In genomic region chr16:30235577-30235976, GRCm38 (mm10) we compare ENCODE assay signal across 11 mouse cellular contexts. TPM values are rescaled to one million over a fixed set of nuclear protein-coding genes. Genes with fewer than 3 reads are reported as not detected.
A peak's percentile ranks its signal among the peaks of the same experiment; 100 is the strongest.
DNase-seq lines count a peak whose midpoint lies in the region; ATAC-seq and TF ChIP-seq lines count a peak whose summit lies in the region.
"Had no signal": no experiment of that assay in that cellular context is flagged by ENCODE, and none has a peak within 500 bp of the region (broad histone marks: within the 10 kb centered on the region; RNA-seq: fewer than 3 reads in every experiment).

No protein-coding gene starts in this region.

- ATAC-seq in forebrain, embryonic 14.5 days = peak; percentile 5; the same call in 1 of the 2 replicates
- ATAC-seq in forebrain, embryonic 16.5 days = no peak
- ATAC-seq in limb, embryonic 13.5 days (ENCODE audit: low FRiP score, low read depth) = no peak
- no peak for ATAC-seq in erythroblast, adult 5-6 weeks (replicated peaks; ENCODE audit: low FRiP score, poor library complexity, severe bottlenecking)

- DNase-seq in forebrain, embryonic 14.5 days (ENCODE audit: low spot score) = no peak
- peak; percentile 23 for DNase-seq in left cerebral cortex, postnatal 4 days
- no peak for DNase-seq in left cerebral cortex, adult 2 months (ENCODE audit: extremely low spot score in 1 of 2, low spot score in 2 of 2)
- peak; percentile 60 for DNase-seq in NIH3T3 (ENCODE audit: low read depth)
- DNase-seq in adrenal gland, adult 18-20 months (ENCODE audit: low spot score in 2 of 2) = no peak

- H3K27me3 ChIP-seq in forebrain, embryonic 14.5 days (replicated peaks; ENCODE audit: control insufficient read depth, insufficient read depth, low read length) = peaks cover 8% of the 10 kb centered on the region; the same call in 1 of the 2 replicates
- peaks cover 5% of the 10 kb centered on the region; the same call in 1 of the 2 replicates for H3K27me3 ChIP-seq in forebrain, embryonic 16.5 days (replicated peaks; ENCODE audit: control insufficient read depth, insufficient read depth, low read length)
- peaks cover 35% of the 10 kb centered on the region for H3K27me3 ChIP-seq in limb, embryonic 13.5 days

- H3K9me3 ChIP-seq in forebrain, embryonic 14.5 days (replicated peaks; ENCODE audit: control insufficient read depth, low read length) = no peaks in the 10 kb centered on the region
- no peaks in the 10 kb centered on the region for H3K9me3 ChIP-seq in forebrain, embryonic 16.5 days (ENCODE audit: control insufficient read depth, low read length)
- H3K9me3 ChIP-seq in limb, embryonic 13.5 days = no peaks in the 10 kb centered on the region

- intact Hi-C loops in left cerebral cortex, postnatal 4 days (cut with DNase I) = loop anchor here (10.0 kb wide), 1 partner anchor 601 kb away; no protein-coding TSS in a partner anchor
- intact Hi-C loops in left cerebral cortex, adult 2 months (cut with DNase I) = loop anchor here (5.0 kb wide), 2 partner anchors 423 to 608 kb away; no protein-coding TSS in a partner anchor

- H3K27ac ChIP-seq in forebrain, embryonic 14.5 days (ENCODE audit: low read depth, low read length) = no peak overlapping the region
- no peak overlapping the region for H3K27ac ChIP-seq in forebrain, embryonic 16.5 days (ENCODE audit: low read length)
- H3K27ac ChIP-seq in left cerebral cortex, adult 2 months = no peak overlapping the region
- peak overlapping the region; percentile 81; the same call in 1 of the 2 replicates for H3K27ac ChIP-seq in limb, embryonic 13.5 days

- H3K4me3 ChIP-seq in forebrain, embryonic 14.5 days (ENCODE audit: low read depth, low read length) = no peak overlapping the region
- H3K4me3 ChIP-seq in forebrain, embryonic 16.5 days (replicated peaks; ENCODE audit: low read length) = no peak overlapping the region
- H3K4me3 ChIP-seq in left cerebral cortex, adult 2 months = no peak overlapping the region
- H3K4me3 ChIP-seq in limb, embryonic 13.5 days = no peak overlapping the region

- H3K4me2 ChIP-seq in forebrain, embryonic 14.5 days (ENCODE audit: low read length) = no peak overlapping the region
- H3K4me2 ChIP-seq in forebrain, embryonic 16.5 days (ENCODE audit: low read length) = no peak overlapping the region
- H3K4me2 ChIP-seq in limb, embryonic 13.5 days (replicated peaks) = peak overlapping the region; percentile 66

- peaks cover 5% of the 10 kb centered on the region for H3K4me1 ChIP-seq in forebrain, embryonic 14.5 days (ENCODE audit: control insufficient read depth, insufficient read depth, low read length)
- H3K4me1 ChIP-seq in forebrain, embryonic 16.5 days (replicated peaks; ENCODE audit: control insufficient read depth, insufficient read depth, low read length) = peaks cover 23% of the 10 kb centered on the region
- peaks cover 59% of the 10 kb centered on the region for H3K4me1 ChIP-seq in limb, embryonic 13.5 days

- 49% methylated on average over 2 of the region's 2 CpGs for WGBS in forebrain, embryonic 14.5 days
- WGBS in forebrain, embryonic 16.5 days = 47% methylated on average over 2 of the region's 2 CpGs
- 21% methylated on average over 2 of the region's 2 CpGs for WGBS in limb, embryonic 13.5 days

- no peaks in the 10 kb centered on the region for H3K36me3 ChIP-seq in forebrain, embryonic 14.5 days (ENCODE audit: control insufficient read depth, insufficient read depth, low read length)
- no peaks in the 10 kb centered on the region for H3K36me3 ChIP-seq in forebrain, embryonic 16.5 days (ENCODE audit: control insufficient read depth, insufficient read depth)
- H3K36me3 ChIP-seq in limb, embryonic 13.5 days = no peaks in the 10 kb centered on the region

- no peak overlapping the region for H3K9ac ChIP-seq in forebrain, embryonic 14.5 days (ENCODE audit: low read length)
- no peak overlapping the region for H3K9ac ChIP-seq in forebrain, embryonic 16.5 days (replicated peaks; ENCODE audit: low read depth, low read length)
- H3K9ac ChIP-seq in limb, embryonic 13.5 days = peak overlapping the region; percentile 19; the same call in 1 of the 2 replicates

- no peak for TF ChIP-seq CTCF in left cerebral cortex, adult 2 months (IDR thresholded peaks at IDR 0.05)

RNA-seq across cellular contexts. Expression of gene Cpn2, which starts 31.7 kb away (rescaled TPM):
- not detected in 2 replicates for polyA plus RNA-seq in forebrain, embryonic 14.5 days (2014; fragmentation: Nextera tagmentation; extraction: Ambion mirVana)
- polyA plus RNA-seq in forebrain, embryonic 16.5 days (2015; fragmentation: Nextera tagmentation; extraction: Ambion mirVana) = not detected in 2 replicates
- total RNA-seq in left cerebral cortex, postnatal 4 days (2021) = not detected
- total RNA-seq in left cerebral cortex, adult 2 months (2021) = not detected
- polyA plus RNA-seq in limb, embryonic 13.5 days (2015; fragmentation: Nextera tagmentation; extraction: Ambion mirVana) = not detected in 2 replicates
- 1 to 10 TPM; 1.1 to 2.6 TPM for total RNA-seq in adrenal gland, adult 18-20 months (2021)
- total RNA-seq in erythroblast, adult 5-6 weeks (2015; ENCODE audit: low replicate concordance) = not detected in 2 replicates
- not detected in 2 replicates for total RNA-seq in erythroblast, adult 5-6 weeks (2017; ENCODE audit: low replicate concordance)
- total RNA-seq: left cerebral cortex, postnatal 36 days had no signal
- polyA plus RNA-seq: CD4-positive, CD25-positive, alpha-beta regulatory T cell, adult 4 months; gonadal fat pad, adult 2 months had no signal

RNA-seq across cellular contexts. Expression of gene Lrrc15, which starts 47.5 kb away (rescaled TPM):
- polyA plus RNA-seq in forebrain, embryonic 14.5 days (2014; fragmentation: Nextera tagmentation; extraction: Ambion mirVana) = 0.07 and 0.10 TPM in 2 replicates
- 0.06 and 0.22 TPM in 2 replicates for polyA plus RNA-seq in forebrain, embryonic 16.5 days (2015; fragmentation: Nextera tagmentation; extraction: Ambion mirVana)
- under 1 TPM in 1 of 2 experiments, not detected in 1; 0.12 TPM for total RNA-seq in left cerebral cortex, postnatal 4 days (2021)
- total RNA-seq in left cerebral cortex, adult 2 months (2021) = not detected
- 0.87 and 1.1 TPM in 2 replicates for polyA plus RNA-seq in limb, embryonic 13.5 days (2015; fragmentation: Nextera tagmentation; extraction: Ambion mirVana)
- total RNA-seq in adrenal gland, adult 18-20 months (2021) = under 1 TPM; 0.07 to 0.13 TPM
- total RNA-seq in erythroblast, adult 5-6 weeks (2015; ENCODE audit: low replicate concordance) = not detected in 2 replicates
- 0.09 TPM in 1 of 2 replicates, not detected in the other for total RNA-seq in erythroblast, adult 5-6 weeks (2017; ENCODE audit: low replicate concordance)
- total RNA-seq: left cerebral cortex, postnatal 36 days had no signal
- polyA plus RNA-seq: CD4-positive, CD25-positive, alpha-beta regulatory T cell, adult 4 months had no signal

Comparison
In these comparisons a context has a peak if more than half of its experiments do, and no peak if none do; other contexts are left out.
1. DNase-seq: peak in left cerebral cortex, postnatal 4 days (single experiment) and NIH3T3 (single experiment); none in forebrain, embryonic 14.5 days (single experiment), left cerebral cortex, adult 2 months (0 of 2) and adrenal gland, adult 18-20 months (0 of 2).